Mouse (Mus musculus) megakaryocyte, embryonic 14.5 days (primary cell): Measurements from ENCODE around the gene Cox5b.

Experiments
- FLI1 ChIP-seq: IDR thresholded peaks from 2 replicates; pipeline ENCODE4 v1.6.1; 2012; ENCODE audit warnings: low read length, inconsistent platforms, mixed read lengths
- GATA1 ChIP-seq: IDR thresholded peaks from 3 replicates; pipeline ENCODE4 v1.6.1; 2012; ENCODE audit warnings: mixed read lengths, low read length, inconsistent platforms, borderline replicate concordance

- TF ChIP-seq GATA1 (no peak), FLI1 (no peak)
These were observed 27.5 kb downstream of the Cox5b start for GRCm38 (mm10) chr1:36718786-36719185.
